Mouse (Mus musculus): ENCODE measurements around the gene Pde4a.

DNA sequence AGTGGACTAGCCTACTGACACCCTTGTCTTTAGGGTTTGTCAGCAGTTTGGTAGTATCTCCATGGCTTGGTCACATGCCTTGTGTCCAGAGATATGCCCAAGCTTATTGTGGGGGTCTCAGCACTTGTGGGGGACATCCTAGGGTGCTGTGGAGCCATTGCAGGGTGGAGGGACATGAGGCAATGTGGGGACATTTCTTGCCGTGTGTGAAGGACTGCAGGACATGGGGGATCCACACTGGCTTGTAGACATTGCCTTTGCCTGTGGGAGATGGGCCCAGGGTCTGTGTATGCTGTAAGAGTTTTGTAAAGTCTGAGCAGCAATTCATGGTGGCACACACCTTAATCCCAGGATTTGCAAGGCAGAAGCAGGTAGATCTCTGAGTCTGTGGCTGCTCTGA is 15.3 kb downstream of the Pde4a start:
- TF ChIP-seq CTCF (IDR thresholded peaks at IDR 0.05; ENCODE audit: insufficient read depth, low read length), result no peak
- TF ChIP-seq POLR2A (IDR thresholded peaks at IDR 0.05; ENCODE audit: borderline replicate concordance, extremely low read depth, low read depth, low read length), result no peak

Measured in lung, adult 2 months (tissue).